Comparison of ENCODE assay signal across 9 mouse cellular contexts in the genomic region with DNA sequence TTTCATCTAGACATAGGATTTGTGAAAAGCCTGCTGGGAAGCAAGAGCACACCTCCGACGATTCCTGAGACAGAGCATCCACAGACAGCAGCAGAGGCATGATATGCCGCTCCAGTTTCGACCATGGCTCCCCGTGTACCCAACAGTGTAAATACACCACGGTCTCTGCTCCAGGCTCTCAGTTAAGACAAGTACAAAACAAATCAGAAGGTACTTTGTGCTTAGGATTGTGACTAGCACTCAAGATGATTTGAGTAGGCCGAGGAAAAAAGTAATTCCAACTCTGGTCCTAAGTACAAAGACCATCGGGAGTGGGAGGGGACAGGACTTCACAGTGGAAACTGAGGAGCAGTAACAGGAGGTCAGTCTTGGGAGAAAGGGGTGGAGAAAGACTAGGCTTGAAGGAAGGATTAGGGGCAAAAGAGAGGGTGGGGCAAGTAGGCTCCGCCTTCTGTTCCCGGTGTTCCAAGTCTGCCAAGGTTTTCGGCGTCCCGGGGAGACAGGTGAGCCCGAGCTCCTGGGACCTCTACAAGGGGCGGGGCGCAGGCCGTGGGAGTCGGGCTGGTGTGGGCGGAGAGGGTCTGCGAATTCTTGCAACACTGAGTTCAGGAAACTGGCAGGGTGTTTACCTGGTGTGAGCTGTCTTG. TPM values are rescaled to one million over a fixed set of nuclear protein-coding genes. Genes with fewer than 3 reads are reported as not detected.
A peak's percentile ranks its signal among the peaks of the same experiment; 100 is the strongest.
DNase-seq lines count a peak whose midpoint lies in the region; ATAC-seq and TF ChIP-seq lines count a peak whose summit lies in the region.
"Had no signal": no experiment of that assay in that cellular context is flagged by ENCODE, and none has a peak within 500 bp of the region (broad histone marks: within the 10 kb centered on the region; RNA-seq: fewer than 3 reads in every experiment).

A gene (plus strand): TSS at position 447 of the 647 bp plus-strand sequence.

- no peak within 1 kb of the TSS for H3K27ac ChIP-seq in heart, embryonic 14.5 days (replicated peaks in 1 of 2; ENCODE audit: control insufficient read depth in 1 of 2, insufficient read depth in 1 of 2, low read depth in 2 of 2, low read length in 2 of 2)
- no peak within 1 kb of the TSS for H3K27ac ChIP-seq in embryonic facial prominence, embryonic 12.5 days
- peak within 1 kb of the TSS; percentile 92 for H3K27ac ChIP-seq in lung, postnatal 0 days (ENCODE audit: low read length)

- H3K4me2 ChIP-seq in heart, embryonic 14.5 days (ENCODE audit: low read length): peak within 1 kb of the TSS; percentile 55
- H3K4me2 ChIP-seq in embryonic facial prominence, embryonic 12.5 days (replicated peaks): peak within 1 kb of the TSS; percentile 41
- peak within 1 kb of the TSS; percentile 30 for H3K4me2 ChIP-seq in lung, postnatal 0 days (replicated peaks; ENCODE audit: low read depth, low read length)

- peak; percentile 54; the same call in 1 of the 2 replicates for TF ChIP-seq EP300 in lung, postnatal 0 days (IDR thresholded peaks at IDR 0.05)

- H3K36me3 ChIP-seq in heart, embryonic 14.5 days (ENCODE audit: control insufficient read depth, insufficient read depth, low read length): no peaks in the 10 kb centered on the region
- H3K36me3 ChIP-seq in embryonic facial prominence, embryonic 12.5 days: no peaks in the 10 kb centered on the region
- no peaks in the 10 kb centered on the region for H3K36me3 ChIP-seq in lung, postnatal 0 days (ENCODE audit: insufficient read depth, low read length)

- no peak for DNase-seq in heart, adult 8-10 months (ENCODE audit: low spot score)
- peak; percentile 78 to 89 for DNase-seq in kidney, postnatal 25 days
- peak; percentile 91 for DNase-seq in lung, postnatal 0 days (ENCODE audit: low spot score)
- no peak for DNase-seq in adrenal gland, adult 18-20 months (ENCODE audit: low spot score in 2 of 2)
- DNase-seq in adrenal gland, postnatal 4 days (ENCODE audit: low spot score in 2 of 2): no peak
- no peak for DNase-seq in cerebellum, adult 11 months
- DNase-seq: gastrocnemius, postnatal 14 days had no signal

- no peak for ATAC-seq in heart, embryonic 14.5 days (ENCODE audit: insufficient number of reproducible peaks, insufficient read depth, low FRiP score, low read depth)
- no peak for ATAC-seq in embryonic facial prominence, embryonic 12.5 days (ENCODE audit: insufficient number of reproducible peaks, insufficient read depth, low FRiP score, low TSS enrichment)
- ATAC-seq in lung, postnatal 0 days: peak; percentile 37

- no peaks in the 10 kb centered on the region for H3K27me3 ChIP-seq in heart, embryonic 14.5 days (ENCODE audit: control insufficient read depth, insufficient read depth, low read length)
- H3K27me3 ChIP-seq in embryonic facial prominence, embryonic 12.5 days: no peaks in the 10 kb centered on the region; the same call in 1 of the 2 replicates
- no peaks in the 10 kb centered on the region for H3K27me3 ChIP-seq in lung, postnatal 0 days (replicated peaks; ENCODE audit: insufficient read depth, low read length)

- H3K4me1 ChIP-seq in heart, embryonic 14.5 days (ENCODE audit: control insufficient read depth in 2 of 2, insufficient read depth in 2 of 2, low read length in 2 of 2): peaks cover 0 to 11% of the 10 kb centered on the region in 2 experiments; a peak in 3 of 4 replicates
- H3K4me1 ChIP-seq in embryonic facial prominence, embryonic 12.5 days: no peaks in the 10 kb centered on the region
- H3K4me1 ChIP-seq in lung, postnatal 0 days (ENCODE audit: insufficient read depth, low read depth, low read length): no peaks in the 10 kb centered on the region

- 12% methylated on average over 20 of the region's 20 CpGs for WGBS in heart, embryonic 14.5 days
- WGBS in embryonic facial prominence, embryonic 12.5 days: 13% methylated on average over 20 of the region's 20 CpGs
- 15% methylated on average over 20 of the region's 20 CpGs for WGBS in lung, postnatal 0 days

- H3K4me3 ChIP-seq in heart, embryonic 14.5 days (ENCODE audit: control insufficient read depth in 1 of 2, insufficient read depth in 1 of 2, low read depth in 1 of 2, low read length in 2 of 2): no peak within 1 kb of the TSS
- peak within 1 kb of the TSS; percentile 22; the same call in 1 of the 2 replicates for H3K4me3 ChIP-seq in embryonic facial prominence, embryonic 12.5 days
- 0 out of 2 replicates have a peak within 1 kb of the TSS, but pooled peaks have one; percentile 17 for H3K4me3 ChIP-seq in lung, postnatal 0 days (ENCODE audit: low read depth, low read length)

- H3K9ac ChIP-seq in heart, embryonic 14.5 days (ENCODE audit: low read length): peak within 1 kb of the TSS; percentile 50
- no peak within 1 kb of the TSS for H3K9ac ChIP-seq in embryonic facial prominence, embryonic 12.5 days
- H3K9ac ChIP-seq in lung, postnatal 0 days (replicated peaks; ENCODE audit: low read depth): 0 out of 2 replicates have a peak within 1 kb of the TSS, but pooled peaks have one; percentile 23

- no peaks in the 10 kb centered on the region for H3K9me3 ChIP-seq in heart, embryonic 14.5 days (ENCODE audit: control insufficient read depth, low read length)
- H3K9me3 ChIP-seq in embryonic facial prominence, embryonic 12.5 days: no peaks in the 10 kb centered on the region
- H3K9me3 ChIP-seq in lung, postnatal 0 days (ENCODE audit: low read length): no peaks in the 10 kb centered on the region

- TF ChIP-seq CTCF in lung, postnatal 0 days (IDR thresholded peaks at IDR 0.05): no peak

RNA-seq across cellular contexts. Expression of the gene that starts here (rescaled TPM):
- polyA plus RNA-seq in heart, embryonic 14.5 days (2014; fragmentation: Nextera tagmentation; extraction: Ambion mirVana): 0.23 TPM in 1 of 2 replicates, not detected in the other
- under 1 TPM in 2 of 4 experiments, not detected in 2; 0.30 to 0.62 TPM for total RNA-seq in heart, adult 8-10 months (2022)
- polyA plus RNA-seq in embryonic facial prominence, embryonic 12.5 days (2016; fragmentation: Nextera tagmentation; extraction: Ambion mirVana): 1.1 and 1.3 TPM in 2 replicates
- polyA plus RNA-seq in lung, postnatal 0 days (2015; fragmentation: Nextera tagmentation; extraction: Ambion mirVana): 22.9 and 26.5 TPM in 2 replicates
- 1 to 10 TPM in 1 of 2 experiments, under 1 TPM in 1; 0.35 to 5.6 TPM for total RNA-seq in adrenal gland, adult 18-20 months (2021)
- 1 to 10 TPM in 1 of 2 experiments, under 1 TPM in 1; 0.37 to 1.7 TPM for total RNA-seq in adrenal gland, postnatal 4 days (2021)
- total RNA-seq: gastrocnemius, postnatal 14 days had no signal

Comparison
In these comparisons a context has a peak if more than half of its experiments do, and no peak if none do; other contexts are left out.
1. RNA of the gene that starts here (polyA plus RNA-seq): 22.9 to 26.5 TPM in lung, postnatal 0 days; 1.1 to 1.3 TPM in embryonic facial prominence, embryonic 12.5 days and 0.23 TPM in heart, embryonic 14.5 days; every median in the first group is over 10 times any median in the second.
2. H3K4me3 ChIP-seq: peak in embryonic facial prominence, embryonic 12.5 days (single experiment) and lung, postnatal 0 days (single experiment); none in heart, embryonic 14.5 days (0 of 2).
3. DNase-seq: peak in kidney, postnatal 25 days (2 of 2) and lung, postnatal 0 days (single experiment); none in heart, adult 8-10 months (single experiment), adrenal gland, adult 18-20 months (0 of 2), adrenal gland, postnatal 4 days (0 of 2) and cerebellum, adult 11 months (single experiment).
4. Peak in every context shown above with its lines, with median percentiles within 50 percentile points of each other: H3K4me2 ChIP-seq.